11 mouse cellular contexts compared by ENCODE assay signal in the genomic region with DNA sequence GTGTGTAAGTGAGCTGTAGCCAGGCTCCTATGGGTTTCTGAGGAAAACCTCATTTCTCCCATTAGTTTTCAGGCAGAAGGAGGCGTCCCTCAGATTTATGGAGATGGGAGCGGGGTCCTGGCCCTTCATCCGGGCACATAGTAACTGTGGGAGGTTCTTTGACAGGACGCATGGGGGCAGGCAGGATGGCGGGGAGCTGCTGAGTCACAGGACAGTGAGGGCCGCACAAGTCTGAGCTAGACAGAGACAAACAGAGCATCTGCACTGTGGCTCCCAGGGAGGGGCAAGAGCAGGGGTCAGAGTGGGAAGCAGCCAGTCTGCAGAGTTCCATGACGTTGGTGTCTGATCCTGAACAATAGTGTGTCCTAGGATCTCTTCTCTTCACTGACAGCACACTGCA.
DNase-seq lines count a peak whose midpoint lies in the region; ATAC-seq and TF ChIP-seq lines count a peak whose summit lies in the region.
"Had no signal": no experiment of that assay in that cellular context is flagged by ENCODE, and none has a peak within 500 bp of the region (broad histone marks: within the 10 kb centered on the region; RNA-seq: fewer than 3 reads in every experiment).

No protein-coding gene starts in this region.

- no peak for DNase-seq in layer of hippocampus, adult 2 months (ENCODE audit: low spot score in 2 of 2)
- DNase-seq in layer of hippocampus, adult 9-11 months = no peak
- no peak for DNase-seq in embryonic facial prominence, embryonic 10.5 days (ENCODE audit: low spot score)
- DNase-seq in heart, postnatal 4 days = peak; percentile 38
- DNase-seq in layer of hippocampus, postnatal 10 days (ENCODE audit: low spot score in 2 of 2) = no peak
- DNase-seq in embryo, embryonic 9.5 days (ENCODE audit: extremely low spot score) = no peak
- DNase-seq in layer of hippocampus, adult 8-10 months (ENCODE audit: low spot score in 2 of 2) = no peak
- DNase-seq: cerebellum, adult 2 months had no signal

- H3K27ac ChIP-seq in layer of hippocampus, adult 2 months = peak overlapping the region; percentile 78
- H3K27ac ChIP-seq in embryonic facial prominence, embryonic 10.5 days (replicated peaks) = peak overlapping the region; percentile 26; the same call in 1 of the 2 replicates
- H3K27ac ChIP-seq in liver, embryonic 15.5 days (replicated peaks) = 0 out of 2 replicates have a peak overlapping the region, but pooled peaks have one; percentile 25
- H3K27ac ChIP-seq: forebrain, embryonic 13.5 days had no signal

- peaks cover 22% of the 10 kb centered on the region for H3K4me1 ChIP-seq in embryonic facial prominence, embryonic 10.5 days
- H3K4me1 ChIP-seq in liver, embryonic 15.5 days (replicated peaks) = peaks cover 66% of the 10 kb centered on the region

- H3K36me3 ChIP-seq in embryonic facial prominence, embryonic 10.5 days (replicated peaks) = peaks cover 79% of the 10 kb centered on the region
- peaks cover 85% of the 10 kb centered on the region for H3K36me3 ChIP-seq in liver, embryonic 15.5 days (replicated peaks)

- H3K4me2 ChIP-seq in liver, embryonic 15.5 days = no peak overlapping the region
- H3K4me2 ChIP-seq: forebrain, embryonic 13.5 days had no signal

- H3K9ac ChIP-seq in liver, embryonic 15.5 days = no peak overlapping the region
- H3K9ac ChIP-seq: forebrain, embryonic 13.5 days had no signal

- WGBS in embryonic facial prominence, embryonic 10.5 days = 78% methylated on average over 7 of the region's 7 CpGs
- WGBS in liver, embryonic 15.5 days (ENCODE audit: insufficient replicate concordance) = 56% methylated on average over 7 of the region's 7 CpGs

- ATAC-seq in liver, embryonic 15.5 days (ENCODE audit: insufficient read depth) = no peak
- ATAC-seq: forebrain, embryonic 13.5 days; Patski had no signal

- no peaks in the 10 kb centered on the region for H3K9me3 ChIP-seq in embryonic facial prominence, embryonic 10.5 days
- H3K9me3 ChIP-seq in liver, embryonic 15.5 days (replicated peaks) = no peaks in the 10 kb centered on the region
- H3K9me3 ChIP-seq: forebrain, embryonic 13.5 days had no signal

- TF ChIP-seq CTCF in layer of hippocampus, adult 2 months (conservative IDR thresholded peaks at IDR 0.05) = no peak

- H3K27me3 ChIP-seq in embryonic facial prominence, embryonic 10.5 days (replicated peaks; ENCODE audit: low read depth, poor library complexity, severe bottlenecking) = no peaks in the 10 kb centered on the region
- no peaks in the 10 kb centered on the region for H3K27me3 ChIP-seq in liver, embryonic 15.5 days
- H3K27me3 ChIP-seq: forebrain, embryonic 13.5 days; Patski had no signal

- no peak overlapping the region for H3K4me3 ChIP-seq in layer of hippocampus, adult 2 months
- H3K4me3 ChIP-seq in embryonic facial prominence, embryonic 10.5 days = no peak overlapping the region
- H3K4me3 ChIP-seq in liver, embryonic 15.5 days (replicated peaks) = no peak overlapping the region
- H3K4me3 ChIP-seq: forebrain, embryonic 13.5 days had no signal

Comparison
In these comparisons a context has a peak if more than half of its experiments do, and no peak if none do; other contexts are left out.
1. H3K27ac ChIP-seq: peak in every context shown above with its lines; median percentile 78 in layer of hippocampus, adult 2 months; 26 in embryonic facial prominence, embryonic 10.5 days; 25 in liver, embryonic 15.5 days.